In the genomic region with DNA sequence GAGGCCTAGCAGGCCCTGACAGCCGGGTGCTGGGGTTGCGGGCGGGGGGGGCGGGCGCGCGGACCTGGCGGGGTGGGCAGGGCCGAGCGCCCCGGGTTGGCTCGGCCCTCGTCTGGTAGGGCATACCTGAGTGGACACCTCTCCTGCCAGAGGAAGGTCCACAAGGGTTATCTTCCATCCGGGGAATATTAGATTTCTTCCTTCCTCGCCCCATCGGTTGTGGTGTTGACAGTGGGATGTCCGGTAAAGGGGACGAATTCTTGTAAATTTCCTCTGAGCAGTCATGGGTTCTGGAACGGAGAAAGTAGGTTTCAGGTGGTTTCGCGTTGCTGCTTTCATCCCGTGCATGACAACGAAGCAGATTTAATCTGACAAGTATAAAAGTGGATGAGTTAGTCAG, we compare ENCODE assay signal across 8 mouse cellular contexts. TPM values are rescaled to one million over a fixed set of nuclear protein-coding genes. Genes with fewer than 3 reads are reported as not detected.
DNase-seq lines count a peak whose midpoint lies in the region; ATAC-seq and TF ChIP-seq lines count a peak whose summit lies in the region.

No protein-coding gene starts in this region.

- peak overlapping the region; percentile 83 for H3K9ac ChIP-seq in lung, embryonic 15.5 days
- peak overlapping the region; percentile 92 for H3K9ac ChIP-seq in heart, embryonic 15.5 days

- no peaks in the 10 kb centered on the region for H3K27me3 ChIP-seq in lung, embryonic 15.5 days
- H3K27me3 ChIP-seq in heart, embryonic 15.5 days, result no peaks in the 10 kb centered on the region

- no peak for DNase-seq in lung, postnatal 14 days
- DNase-seq in ovary, postnatal 10 days (ENCODE audit: low spot score), result no peak
- no peak for DNase-seq in layer of hippocampus, adult 9-10 months (ENCODE audit: low spot score)

- no peak for TF ChIP-seq CTCF in bone marrow, adult 2 months (IDR thresholded peaks at IDR 0.05; ENCODE audit: control insufficient read depth, insufficient read depth, low read length)

- WGBS in lung, embryonic 15.5 days, result 2% methylated on average over 20 of the region's 23 CpGs
- WGBS in bone marrow, adult 2 months, result under 1% methylated on average over 23 of the region's 23 CpGs
- 1% methylated on average over 21 of the region's 23 CpGs for WGBS in heart, embryonic 15.5 days
- under 1% methylated on average over 23 of the region's 23 CpGs for WGBS in macrophage (ENCODE audit: missing documents)

- peak overlapping the region; percentile 92 for H3K4me3 ChIP-seq in lung, embryonic 15.5 days
- H3K4me3 ChIP-seq in bone marrow, adult 2 months (replicated peaks; ENCODE audit: control insufficient read depth, low read depth, low read length), result peak overlapping the region; percentile 91
- H3K4me3 ChIP-seq in heart, embryonic 15.5 days, result peak overlapping the region; percentile 97
- peak overlapping the region; percentile 52 for H3K4me3 ChIP-seq in macrophage (ENCODE audit: inconsistent target)

- H3K9me3 ChIP-seq in lung, embryonic 15.5 days, result no peaks in the 10 kb centered on the region
- no peaks in the 10 kb centered on the region for H3K9me3 ChIP-seq in heart, embryonic 15.5 days (replicated peaks)

- peaks cover 13% of the 10 kb centered on the region for H3K36me3 ChIP-seq in lung, embryonic 15.5 days
- H3K36me3 ChIP-seq in heart, embryonic 15.5 days, result peaks cover 13% of the 10 kb centered on the region; the same call in 1 of the 2 replicates
- H3K36me3 ChIP-seq in macrophage (ENCODE audit: inconsistent target), result peaks cover 19% of the 10 kb centered on the region; the same call in 1 of the 2 replicates

- no peak for TF ChIP-seq POLR2A in bone marrow, adult 2 months (IDR thresholded peaks at IDR 0.05; ENCODE audit: borderline replicate concordance, control insufficient read depth, low read depth, low read length)

- H3K27ac ChIP-seq in lung, embryonic 15.5 days, result peak overlapping the region; percentile 76; the same call in 1 of the 2 replicates
- H3K27ac ChIP-seq in bone marrow, adult 2 months (ENCODE audit: control insufficient read depth, insufficient read depth, low read depth, low read length, poor library complexity), result peak overlapping the region; percentile 87
- H3K27ac ChIP-seq in heart, embryonic 15.5 days, result peak overlapping the region; percentile 88
- H3K27ac ChIP-seq in macrophage, result no peak overlapping the region

- peaks cover 49% of the 10 kb centered on the region for H3K79me2 ChIP-seq in macrophage (ENCODE audit: inconsistent target)

- peak overlapping the region; percentile 63 for H3K4me2 ChIP-seq in lung, embryonic 15.5 days
- H3K4me2 ChIP-seq in heart, embryonic 15.5 days, result peak overlapping the region; percentile 65

- H3K4me1 ChIP-seq in lung, embryonic 15.5 days, result peaks cover 5% of the 10 kb centered on the region
- H3K4me1 ChIP-seq in bone marrow, adult 2 months (ENCODE audit: control insufficient read depth, insufficient read depth, low read length), result peaks cover 2% of the 10 kb centered on the region; the same call in 1 of the 2 replicates
- H3K4me1 ChIP-seq in heart, embryonic 15.5 days (replicated peaks), result peaks cover 10% of the 10 kb centered on the region

- ATAC-seq in lung, embryonic 15.5 days (ENCODE audit: borderline replicate concordance, extremely low read depth, low FRiP score, low TSS enrichment), result no peak; the same call in 1 of the 2 replicates
- ATAC-seq in heart, embryonic 15.5 days (replicated peaks; ENCODE audit: insufficient number of reproducible peaks, insufficient read depth, low FRiP score, low read depth), result peak; percentile 44
- ATAC-seq in megakaryocyte progenitor cell, adult 5-6 weeks (replicated peaks; ENCODE audit: poor library complexity), result no peak; the same call in 1 of the 2 replicates

RNA-seq across cellular contexts. Expression of gene 4932438A13Rik, which starts 0.5 kb away (rescaled TPM):
- polyA plus RNA-seq in lung, embryonic 15.5 days (2015; fragmentation: Nextera tagmentation; extraction: Ambion mirVana), result 40.9 and 48.7 TPM in 2 replicates
- polyA plus RNA-seq in bone marrow, adult 2 months (2011; ENCODE audit: insufficient read depth, insufficient read length, low replicate concordance, missing spikeins), result 14.7 and 20.5 TPM in 2 replicates
- polyA plus RNA-seq in heart, embryonic 15.5 days (2015; fragmentation: Nextera tagmentation; extraction: Ambion mirVana), result 27.7 and 36.0 TPM in 2 replicates
- total RNA-seq in macrophage (2018; cell fraction: chromatin; rRNA removed), result 100 to 1,000 TPM; 202 to 566 (median 385) TPM
- 10 to 100 TPM; 27.8 to 67.7 (median 39.6) TPM for total RNA-seq in macrophage (2018; cell fraction: cytosol; rRNA removed)
- total RNA-seq in macrophage (2018; cell fraction: nucleus; rRNA removed), result 100 to 1,000 TPM; 105 to 331 (median 202) TPM
- polyA plus RNA-seq in macrophage (2018), result 19.4 to 22.2 TPM (median 20.4 TPM) in 3 replicates
- total RNA-seq in megakaryocyte progenitor cell, adult 5-6 weeks (2015), result 70.3 and 90.5 TPM in 2 replicates
- total RNA-seq in megakaryocyte progenitor cell, adult 5-6 weeks (2017), result 29.4 and 49.4 TPM in 2 replicates
